Mouse (Mus musculus) right cerebral cortex, adult 2 months (tissue): Measurements from ENCODE around the gene Mettl5.

Experiments used
- DNase-seq, 2 experiments: peaks; one replicate each; pipeline ENCODE4 v3.0.0; 2021 to 2022; ENCODE audit warnings: low spot score in 2 of 2

The Mettl5 gene

GRCm38 (mm10) chr2:69857882-69858281 is 27.5 kb downstream of the Mettl5 start:
- DNase-seq, result no peak

GRCm38 (mm10) chr2:69856392-69856791 is 29.0 kb downstream of the Mettl5 start:
- no peak for DNase-seq

GRCm38 (mm10) chr2:69851427-69852058 is 33.9 kb downstream of the Mettl5 start:
- DNase-seq, result no peak

GRCm38 (mm10) chr2:69849215-69849614 is 36.2 kb downstream of the Mettl5 start:
- no peak for DNase-seq

GRCm38 (mm10) chr2:69840261-69840660 is 45.2 kb downstream of the Mettl5 start:
- no peak for DNase-seq

- no peak for DNase-seq
These were observed 46.7 kb downstream of the Mettl5 start for GRCm38 (mm10) chr2:69838707-69839106.

GRCm38 (mm10) chr2:69837996-69838395 is 47.4 kb downstream of the Mettl5 start:
- DNase-seq, result no peak

- no peak for DNase-seq
These were observed 48.0 kb downstream of the Mettl5 start for GRCm38 (mm10) chr2:69837244-69837967.

- DNase-seq, result no peak
These were observed 55.3 kb downstream of the Mettl5 start for GRCm38 (mm10) chr2:69830116-69830515.

- DNase-seq, result no peak
These were observed 55.7 kb downstream of the Mettl5 start for GRCm38 (mm10) chr2:69829680-69830079.

- DNase-seq, result no peak
These were observed 57.4 kb downstream of the Mettl5 start for GRCm38 (mm10) chr2:69828031-69828430.

- DNase-seq, result no peak
These were observed 59.0 kb downstream of the Mettl5 start for GRCm38 (mm10) chr2:69826380-69826779.

GRCm38 (mm10) chr2:69825898-69826297 is 59.5 kb downstream of the Mettl5 start:
- no peak for DNase-seq

- DNase-seq, result peak; percentile 37 to 51
These were observed 62.2 kb downstream of the Mettl5 start for GRCm38 (mm10) chr2:69823129-69823677.

- peak; percentile 50 to 54 for DNase-seq
These were observed 62.9 kb downstream of the Mettl5 start for GRCm38 (mm10) chr2:69822361-69823128.

GRCm38 (mm10) chr2:69821711-69822110 is 63.7 kb downstream of the Mettl5 start, which contains the start of gene Klhl23:
Gene Klhl23 (plus strand): TSS chr2:69821944.
- no peak for DNase-seq
